Mouse (Mus musculus): Measurements from ENCODE around the gene Grap. TPM values are rescaled to one million over a fixed set of nuclear protein-coding genes. Genes with fewer than 3 reads are reported as not detected.

Grap gene
- polyA plus RNA-seq, 1 experiment from 2014 or later, result 10.3 TPM

- 66% methylated on average over 7 of the region's 7 CpGs for WGBS
- H3K9ac ChIP-seq (ENCODE audit: low read length), result no peak overlapping the region
- H3K36me3 ChIP-seq (ENCODE audit: control insufficient read depth, insufficient read depth, low read length), result no peaks in the 10 kb centered on the region
- ATAC-seq (ENCODE audit: insufficient number of reproducible peaks, insufficient read depth, low FRiP score, low read depth), result no peak
- H3K4me1 ChIP-seq (ENCODE audit: control insufficient read depth in 2 of 2, insufficient read depth in 2 of 2, low read length in 2 of 2), result peaks cover 18 to 30% of the 10 kb centered on the region in 2 experiments
- H3K4me2 ChIP-seq (ENCODE audit: low read length), result no peak overlapping the region
- no peaks in the 10 kb centered on the region for H3K27me3 ChIP-seq (ENCODE audit: control insufficient read depth, insufficient read depth, low read length)
- no peaks in the 10 kb centered on the region for H3K9me3 ChIP-seq (ENCODE audit: control insufficient read depth, low read length)
- H3K4me3 ChIP-seq (ENCODE audit: control insufficient read depth in 1 of 2, insufficient read depth in 1 of 2, low read depth in 1 of 2, low read length in 2 of 2), result no peak overlapping the region
- no peak overlapping the region for H3K27ac ChIP-seq (replicated peaks in 1 of 2; ENCODE audit: control insufficient read depth in 1 of 2, insufficient read depth in 1 of 2, low read depth in 2 of 2, low read length in 2 of 2)
Measured at GRCm38 (mm10) chr11:61617293-61617975, 35.6 kb upstream of the Grap start.

- H3K4me1 ChIP-seq (ENCODE audit: control insufficient read depth in 2 of 2, insufficient read depth in 2 of 2, low read length in 2 of 2), result peaks cover 18 to 30% of the 10 kb centered on the region in 2 experiments
- H3K9ac ChIP-seq (ENCODE audit: low read length), result no peak overlapping the region
- H3K4me3 ChIP-seq (ENCODE audit: control insufficient read depth in 1 of 2, insufficient read depth in 1 of 2, low read depth in 1 of 2, low read length in 2 of 2), result no peak overlapping the region
- no peak overlapping the region for H3K27ac ChIP-seq (replicated peaks in 1 of 2; ENCODE audit: control insufficient read depth in 1 of 2, insufficient read depth in 1 of 2, low read depth in 2 of 2, low read length in 2 of 2)
- H3K4me2 ChIP-seq (ENCODE audit: low read length), result no peak overlapping the region
- H3K9me3 ChIP-seq (ENCODE audit: control insufficient read depth, low read length), result no peaks in the 10 kb centered on the region
- ATAC-seq (ENCODE audit: insufficient number of reproducible peaks, insufficient read depth, low FRiP score, low read depth), result no peak
- H3K27me3 ChIP-seq (ENCODE audit: control insufficient read depth, insufficient read depth, low read length), result no peaks in the 10 kb centered on the region
- 81% methylated on average over 8 of the region's 8 CpGs for WGBS
- no peaks in the 10 kb centered on the region for H3K36me3 ChIP-seq (ENCODE audit: control insufficient read depth, insufficient read depth, low read length)
Measured at GRCm38 (mm10) chr11:61618131-61618530, 34.9 kb upstream of the Grap start.

- Histone ChIP-seq H3K4me2 (ENCODE audit: low read length) (no peak overlapping the region), H3K4me1 (ENCODE audit: control insufficient read depth in 2 of 2, insufficient read depth in 2 of 2, low read length in 2 of 2) (peaks cover 18 to 30% of the 10 kb centered on the region in 2 experiments), H3K36me3 (ENCODE audit: control insufficient read depth, insufficient read depth, low read length) (no peaks in the 10 kb centered on the region), H3K27ac (replicated peaks in 1 of 2; ENCODE audit: control insufficient read depth in 1 of 2, insufficient read depth in 1 of 2, low read depth in 2 of 2, low read length in 2 of 2) (no peak overlapping the region), H3K4me3 (ENCODE audit: control insufficient read depth in 1 of 2, insufficient read depth in 1 of 2, low read depth in 1 of 2, low read length in 2 of 2) (no peak overlapping the region), H3K27me3 (ENCODE audit: control insufficient read depth, insufficient read depth, low read length) (no peaks in the 10 kb centered on the region), H3K9me3 (ENCODE audit: control insufficient read depth, low read length) (no peaks in the 10 kb centered on the region), H3K9ac (ENCODE audit: low read length) (no peak overlapping the region)
- 90% methylated on average over 7 of the region's 8 CpGs for WGBS
- ATAC-seq (ENCODE audit: insufficient number of reproducible peaks, insufficient read depth, low FRiP score, low read depth), result no peak
Measured at GRCm38 (mm10) chr11:61618571-61618970, 34.5 kb upstream of the Grap start.

- ATAC-seq (ENCODE audit: insufficient number of reproducible peaks, insufficient read depth, low FRiP score, low read depth), result no peak
- peak overlapping the region; percentile 27 to 47 for H3K4me3 ChIP-seq (ENCODE audit: control insufficient read depth in 1 of 2, insufficient read depth in 1 of 2, low read depth in 1 of 2, low read length in 2 of 2)
- no peaks in the 10 kb centered on the region for H3K36me3 ChIP-seq (ENCODE audit: control insufficient read depth, insufficient read depth, low read length)
- no peak overlapping the region for H3K27ac ChIP-seq (replicated peaks in 1 of 2; ENCODE audit: control insufficient read depth in 1 of 2, insufficient read depth in 1 of 2, low read depth in 2 of 2, low read length in 2 of 2)
- peak overlapping the region; percentile 69; the same call in 1 of the 2 replicates for H3K9ac ChIP-seq (ENCODE audit: low read length)
- H3K4me1 ChIP-seq (ENCODE audit: control insufficient read depth in 2 of 2, insufficient read depth in 2 of 2, low read length in 2 of 2), result peaks cover 18 to 30% of the 10 kb centered on the region in 2 experiments
- H3K9me3 ChIP-seq (ENCODE audit: control insufficient read depth, low read length), result no peaks in the 10 kb centered on the region
- WGBS, result 12% methylated on average over 6 of the region's 6 CpGs
- H3K4me2 ChIP-seq (ENCODE audit: low read length), result peak overlapping the region; percentile 87
- H3K27me3 ChIP-seq (ENCODE audit: control insufficient read depth, insufficient read depth, low read length), result no peaks in the 10 kb centered on the region
Measured at GRCm38 (mm10) chr11:61619356-61619755, 33.7 kb upstream of the Grap start.

- peak overlapping the region; percentile 69 for H3K9ac ChIP-seq (ENCODE audit: low read length)
- peak overlapping the region in 1 of 2 experiments; percentile 55; a peak in 2 of 4 replicates for H3K27ac ChIP-seq (replicated peaks in 1 of 2; ENCODE audit: control insufficient read depth in 1 of 2, insufficient read depth in 1 of 2, low read depth in 2 of 2, low read length in 2 of 2)
- WGBS, result 1% methylated on average over 16 of the region's 17 CpGs
- H3K4me3 ChIP-seq (ENCODE audit: control insufficient read depth in 1 of 2, insufficient read depth in 1 of 2, low read depth in 1 of 2, low read length in 2 of 2), result peak overlapping the region; percentile 47 to 51
- no peaks in the 10 kb centered on the region for H3K27me3 ChIP-seq (ENCODE audit: control insufficient read depth, insufficient read depth, low read length)
- H3K4me1 ChIP-seq (ENCODE audit: control insufficient read depth in 2 of 2, insufficient read depth in 2 of 2, low read length in 2 of 2), result peaks cover 18 to 30% of the 10 kb centered on the region in 2 experiments
- peak; percentile 10; the same call in 1 of the 2 replicates for ATAC-seq (ENCODE audit: insufficient number of reproducible peaks, insufficient read depth, low FRiP score, low read depth)
- H3K4me2 ChIP-seq (ENCODE audit: low read length), result peak overlapping the region; percentile 87
- H3K36me3 ChIP-seq (ENCODE audit: control insufficient read depth, insufficient read depth, low read length), result no peaks in the 10 kb centered on the region
- no peaks in the 10 kb centered on the region for H3K9me3 ChIP-seq (ENCODE audit: control insufficient read depth, low read length)
Measured at GRCm38 (mm10) chr11:61619791-61620241, 33.2 kb upstream of the Grap start.

- Histone ChIP-seq H3K9ac (ENCODE audit: low read length) (peak overlapping the region; percentile 69), H3K27me3 (ENCODE audit: control insufficient read depth, insufficient read depth, low read length) (no peaks in the 10 kb centered on the region), H3K36me3 (ENCODE audit: control insufficient read depth, insufficient read depth, low read length) (no peaks in the 10 kb centered on the region), H3K4me3 (ENCODE audit: control insufficient read depth in 1 of 2, insufficient read depth in 1 of 2, low read depth in 1 of 2, low read length in 2 of 2) (peak overlapping the region; percentile 47 to 51), H3K4me2 (ENCODE audit: low read length) (peak overlapping the region; percentile 87), H3K9me3 (ENCODE audit: control insufficient read depth, low read length) (no peaks in the 10 kb centered on the region), H3K27ac (replicated peaks in 1 of 2; ENCODE audit: control insufficient read depth in 1 of 2, insufficient read depth in 1 of 2, low read depth in 2 of 2, low read length in 2 of 2) (peak overlapping the region; percentile 55 to 67), H3K4me1 (ENCODE audit: control insufficient read depth in 2 of 2, insufficient read depth in 2 of 2, low read length in 2 of 2) (peaks cover 16 to 26% of the 10 kb centered on the region in 2 experiments)
- peak; percentile 69 for ATAC-seq (ENCODE audit: insufficient number of reproducible peaks, insufficient read depth, low FRiP score, low read depth)
- under 1% methylated on average over 17 of the region's 17 CpGs for WGBS
Measured at GRCm38 (mm10) chr11:61620254-61620670, 32.8 kb upstream of the Grap start.

- H3K9ac ChIP-seq (ENCODE audit: low read length), result peak overlapping the region; percentile 69
- H3K27me3 ChIP-seq (ENCODE audit: control insufficient read depth, insufficient read depth, low read length), result no peaks in the 10 kb centered on the region
- H3K9me3 ChIP-seq (ENCODE audit: control insufficient read depth, low read length), result no peaks in the 10 kb centered on the region
- ATAC-seq (ENCODE audit: insufficient number of reproducible peaks, insufficient read depth, low FRiP score, low read depth), result no peak
- no peaks in the 10 kb centered on the region for H3K36me3 ChIP-seq (ENCODE audit: control insufficient read depth, insufficient read depth, low read length)
- H3K27ac ChIP-seq (replicated peaks in 1 of 2; ENCODE audit: control insufficient read depth in 1 of 2, insufficient read depth in 1 of 2, low read depth in 2 of 2, low read length in 2 of 2), result peak overlapping the region in 1 of 2 experiments; percentile 55; a peak in 1 of 4 replicates
- WGBS, result 62% methylated on average over 8 of the region's 8 CpGs
- H3K4me1 ChIP-seq (ENCODE audit: control insufficient read depth in 2 of 2, insufficient read depth in 2 of 2, low read length in 2 of 2), result peaks cover 12 to 21% of the 10 kb centered on the region in 2 experiments
- H3K4me2 ChIP-seq (ENCODE audit: low read length), result peak overlapping the region; percentile 87
- H3K4me3 ChIP-seq (ENCODE audit: control insufficient read depth in 1 of 2, insufficient read depth in 1 of 2, low read depth in 1 of 2, low read length in 2 of 2), result peak overlapping the region; percentile 47 to 51
Measured at GRCm38 (mm10) chr11:61620762-61621161, 32.3 kb upstream of the Grap start.
